Mouse (Mus musculus): ENCODE data around the gene Gmfg.
A peak's percentile ranks its signal among the peaks of the same experiment; 100 is the strongest.

Gene Gmfg

DNA sequence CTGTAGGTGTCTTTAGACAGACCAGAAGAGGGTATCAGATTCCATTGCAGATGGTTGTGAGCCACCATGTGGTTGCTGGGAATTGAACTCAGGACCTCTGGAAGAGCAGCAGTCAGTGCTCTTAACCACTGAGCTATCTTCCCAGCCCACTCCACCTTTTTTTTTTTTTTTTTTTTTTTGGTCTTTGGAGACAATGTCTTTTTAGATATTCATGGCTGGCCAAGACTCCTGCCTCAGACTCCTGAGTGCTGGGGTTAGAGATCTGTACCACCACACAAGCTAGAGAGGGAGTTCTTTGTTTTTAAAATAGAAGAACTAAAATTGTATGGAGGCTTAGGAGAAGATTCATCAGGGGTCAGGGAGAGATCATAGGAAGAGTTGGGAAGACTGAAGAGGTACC, 717 bp downstream of the Gmfg start:
- no peak for DNase-seq (ENCODE audit: low read depth, low spot score)

DNA sequence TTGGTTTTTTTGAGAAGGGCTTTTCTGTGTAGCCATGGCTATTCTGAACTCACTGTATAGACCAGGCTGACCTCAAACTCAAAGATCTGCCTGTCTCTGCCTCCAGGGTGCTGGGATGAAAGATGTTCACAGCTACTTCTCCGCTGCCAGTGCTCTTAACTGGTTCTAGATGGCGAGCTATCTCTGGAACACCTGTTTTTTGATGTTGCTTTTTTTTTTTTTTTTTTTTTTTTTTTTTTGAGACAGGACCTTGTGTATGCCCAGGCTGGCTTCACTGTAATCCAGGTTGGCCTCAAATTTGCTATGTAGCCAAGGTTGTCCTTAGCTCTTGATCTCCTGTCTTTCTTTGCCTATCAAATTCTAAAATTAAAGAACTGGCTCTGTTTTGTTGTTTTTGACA, 1.5 kb downstream of the Gmfg start:
- no peak for DNase-seq (ENCODE audit: low read depth, low spot score)

DNA sequence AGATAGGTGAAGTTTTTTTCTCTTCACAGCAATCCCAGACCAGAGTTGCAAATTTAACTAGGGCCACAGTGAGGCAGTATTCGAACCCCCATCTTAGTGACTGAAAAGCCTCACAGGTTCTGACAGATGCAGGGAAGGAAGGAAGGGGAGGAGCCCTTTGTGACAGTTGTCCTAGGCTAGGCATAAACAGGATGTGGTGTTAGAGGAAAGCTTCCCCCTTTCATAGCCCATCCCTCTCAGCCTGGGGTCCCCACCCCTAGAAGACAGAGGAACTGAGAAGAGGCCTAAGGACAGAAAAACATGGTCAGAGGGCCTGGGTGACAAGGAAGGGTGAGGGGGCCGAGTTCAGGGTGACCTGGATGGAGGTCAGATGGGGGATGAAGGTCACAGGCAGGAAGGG, 3.5 kb downstream of the Gmfg start:
- peak; percentile 86 for DNase-seq (ENCODE audit: low read depth, low spot score)

DNA sequence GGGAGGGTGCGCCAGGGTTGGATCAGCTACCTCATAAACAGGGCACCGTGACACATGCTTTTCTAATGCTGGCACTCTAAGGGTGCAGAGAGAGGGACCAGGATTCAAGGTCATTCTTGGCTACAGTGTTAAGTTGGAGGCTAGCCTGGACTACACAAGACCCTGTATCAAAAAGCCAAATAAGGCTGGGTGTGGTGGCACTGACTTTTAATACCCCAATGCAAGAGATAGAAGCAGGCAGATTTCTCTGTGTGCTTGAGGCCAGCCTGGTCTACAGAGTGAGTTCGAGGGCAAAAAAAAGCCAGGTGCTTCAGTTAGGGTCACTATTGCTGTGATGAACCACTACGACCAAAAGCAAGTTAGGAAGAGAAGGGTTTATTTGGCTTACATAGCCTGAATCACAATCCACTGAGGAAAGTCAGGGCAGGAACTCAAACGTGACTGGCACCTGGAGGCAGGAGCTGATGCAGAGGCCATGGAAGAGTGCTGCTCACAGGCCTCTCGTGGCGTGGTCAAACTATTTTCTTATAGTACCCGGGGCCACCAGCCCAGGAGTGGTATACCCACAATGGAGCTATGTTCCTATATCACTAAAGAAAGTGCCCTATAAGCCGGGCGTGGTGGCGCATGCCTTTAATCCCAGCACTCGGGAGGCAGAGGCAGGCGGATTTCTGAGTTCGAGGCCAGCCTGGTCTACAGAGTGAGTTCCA, 4.7 kb downstream of the Gmfg start:
- DNase-seq (ENCODE audit: low read depth, low spot score), result no peak

DNA sequence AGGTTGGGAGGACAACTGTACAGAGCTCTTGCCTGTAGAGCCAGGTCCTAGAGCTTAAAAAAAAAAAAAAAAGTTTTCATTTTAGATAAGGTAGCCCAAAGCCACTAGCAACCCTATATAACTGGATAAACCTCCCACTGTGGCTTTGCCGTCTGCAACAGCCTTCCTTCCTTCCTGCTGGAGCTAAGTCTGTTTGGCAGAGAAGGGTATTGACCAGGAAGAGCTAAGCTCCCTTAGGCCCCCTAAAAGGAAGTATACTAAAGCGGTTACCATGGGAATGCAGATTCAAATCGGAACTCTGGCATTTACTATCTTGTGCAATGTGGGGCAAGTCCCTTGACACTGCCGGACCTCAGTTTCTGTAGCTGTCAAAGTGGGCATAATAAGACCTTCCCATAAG, 5.4 kb downstream of the Gmfg start:
- DNase-seq (ENCODE audit: low read depth, low spot score), result no peak

DNA sequence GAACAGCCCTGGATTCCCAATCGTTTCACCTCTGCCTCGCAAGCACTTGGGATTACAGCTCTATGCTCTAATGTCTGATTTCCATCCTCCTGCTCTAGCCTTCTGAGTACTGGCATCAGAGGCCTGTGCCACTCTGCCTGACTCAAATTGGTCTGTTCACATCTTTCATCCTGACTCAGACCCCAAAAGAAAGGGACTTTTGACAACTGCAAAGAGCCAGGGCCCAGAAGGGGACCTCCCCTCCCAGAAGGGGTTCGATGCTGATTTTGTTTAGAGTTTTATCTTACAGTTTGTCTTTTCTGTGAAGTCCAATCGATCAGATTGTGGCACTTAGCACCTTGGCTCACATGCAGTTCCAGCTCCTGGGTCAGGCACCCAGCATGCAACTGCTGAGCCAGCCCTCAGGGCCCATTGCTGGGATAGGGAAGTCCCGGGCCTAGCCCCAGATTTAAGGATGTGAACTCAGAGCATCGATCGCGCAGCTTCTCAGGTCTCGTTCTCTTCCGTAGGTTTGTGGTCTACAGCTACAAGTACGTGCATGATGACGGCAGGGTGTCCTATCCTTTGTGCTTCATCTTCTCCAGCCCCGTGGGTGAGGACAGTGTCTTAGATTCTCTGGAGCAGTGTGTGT, 7.2 kb downstream of the Gmfg start:
- no peak for DNase-seq (ENCODE audit: low read depth, low spot score)

DNA sequence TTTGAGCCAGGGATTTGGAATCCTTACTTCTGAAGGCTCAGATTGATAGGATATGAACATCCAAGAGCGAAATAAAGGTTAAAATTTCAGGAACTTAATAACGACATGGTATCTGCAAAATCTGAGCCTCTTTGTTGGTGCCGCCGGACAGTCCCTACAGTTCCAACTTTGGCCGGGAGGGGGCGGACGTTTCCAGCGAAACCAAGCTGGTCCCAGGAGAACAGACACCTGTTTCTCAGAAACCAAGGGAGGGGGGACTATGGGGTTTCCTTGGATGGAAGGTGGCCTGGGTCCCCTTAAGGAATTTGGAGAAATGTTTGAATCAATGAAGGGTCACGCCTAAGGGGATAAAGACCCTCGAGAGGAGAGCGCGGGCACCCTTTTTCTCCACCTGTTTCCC, 9.2 kb downstream of the Gmfg start:
- peak; percentile 71 for DNase-seq (ENCODE audit: low read depth, low spot score)

DNA sequence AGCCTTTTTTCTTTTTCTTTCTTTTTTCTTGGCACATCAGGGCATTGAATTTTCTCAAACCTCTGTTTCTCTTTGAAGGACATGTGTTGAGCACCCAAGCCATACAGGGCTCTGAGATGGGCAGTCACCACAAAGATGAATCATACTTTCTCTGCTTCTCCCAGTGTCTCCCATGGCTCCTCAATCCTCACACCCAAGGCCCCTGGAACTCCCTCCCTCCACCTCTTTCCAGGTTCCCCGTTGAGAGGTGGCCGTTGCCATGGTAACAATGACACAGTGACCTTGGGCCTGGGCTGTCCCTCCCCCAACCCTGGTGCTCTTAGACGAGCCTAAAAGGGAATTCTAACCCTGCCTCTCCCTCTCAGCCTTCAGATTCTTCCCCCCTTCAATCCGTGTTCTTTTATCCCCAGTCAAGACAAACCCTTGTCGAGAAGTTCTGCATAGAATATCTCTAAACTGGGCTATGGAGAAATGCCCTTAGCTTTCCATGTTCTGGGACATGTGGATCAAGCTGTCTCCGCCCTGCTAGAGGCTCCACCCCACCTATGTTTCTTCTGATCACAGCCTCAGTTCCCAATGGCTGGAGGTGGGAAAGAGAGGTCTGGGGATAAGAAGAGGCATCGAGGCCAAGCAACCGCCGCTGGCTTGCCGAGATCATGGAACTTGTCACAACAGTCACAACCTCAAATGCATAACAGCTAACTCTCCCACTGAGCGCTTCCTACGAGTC, 10.0 kb downstream of the Gmfg start:
- peak; percentile 95 for DNase-seq (ENCODE audit: low read depth, low spot score)

DNA sequence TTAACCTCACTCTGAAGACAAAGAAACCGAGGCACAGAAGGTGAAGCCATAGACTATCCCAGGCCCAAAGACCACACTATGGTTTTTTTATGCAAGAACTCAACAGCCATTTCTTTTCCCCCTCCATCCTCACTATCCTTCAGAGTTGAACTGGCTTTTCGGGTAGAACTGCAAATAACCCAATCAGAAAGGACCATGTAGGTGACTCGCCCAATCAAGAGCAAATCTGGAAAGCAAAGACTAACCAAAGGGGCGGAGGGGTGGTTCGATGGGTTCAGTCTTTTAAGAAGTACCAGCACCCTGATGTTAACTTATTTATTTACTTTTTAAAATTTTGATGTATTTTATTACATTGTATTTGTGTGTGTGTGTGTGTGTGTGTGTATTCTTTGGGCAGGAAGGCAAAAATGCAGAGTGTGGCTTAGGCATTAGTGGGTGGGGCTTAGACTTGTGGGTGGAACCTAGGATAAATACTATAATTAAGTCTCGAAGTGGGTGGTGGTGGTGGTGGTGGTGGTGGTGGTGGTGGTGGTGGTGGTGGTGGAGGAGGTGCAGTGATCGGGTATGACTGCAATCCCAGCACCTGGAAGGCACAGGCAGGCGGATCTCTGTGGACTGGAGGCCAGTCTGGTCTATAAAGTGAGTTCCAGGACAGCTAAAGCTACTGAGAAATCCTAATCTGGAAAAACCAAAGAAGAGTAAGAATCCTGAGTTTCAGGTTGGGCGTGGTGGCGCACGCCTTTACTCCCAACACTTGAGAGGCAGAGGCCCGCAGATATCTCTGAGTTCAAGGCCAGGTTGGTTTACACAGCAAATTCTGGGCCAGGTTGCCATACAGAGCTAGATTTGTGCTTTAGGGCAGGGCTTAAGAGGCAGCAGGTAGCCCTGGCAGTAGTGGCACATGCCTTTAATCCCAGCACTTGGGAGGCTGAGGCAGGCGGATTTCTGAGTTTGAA, 10.9 kb downstream of the Gmfg start:
- DNase-seq (ENCODE audit: low read depth, low spot score), result peak; percentile 95

DNA sequence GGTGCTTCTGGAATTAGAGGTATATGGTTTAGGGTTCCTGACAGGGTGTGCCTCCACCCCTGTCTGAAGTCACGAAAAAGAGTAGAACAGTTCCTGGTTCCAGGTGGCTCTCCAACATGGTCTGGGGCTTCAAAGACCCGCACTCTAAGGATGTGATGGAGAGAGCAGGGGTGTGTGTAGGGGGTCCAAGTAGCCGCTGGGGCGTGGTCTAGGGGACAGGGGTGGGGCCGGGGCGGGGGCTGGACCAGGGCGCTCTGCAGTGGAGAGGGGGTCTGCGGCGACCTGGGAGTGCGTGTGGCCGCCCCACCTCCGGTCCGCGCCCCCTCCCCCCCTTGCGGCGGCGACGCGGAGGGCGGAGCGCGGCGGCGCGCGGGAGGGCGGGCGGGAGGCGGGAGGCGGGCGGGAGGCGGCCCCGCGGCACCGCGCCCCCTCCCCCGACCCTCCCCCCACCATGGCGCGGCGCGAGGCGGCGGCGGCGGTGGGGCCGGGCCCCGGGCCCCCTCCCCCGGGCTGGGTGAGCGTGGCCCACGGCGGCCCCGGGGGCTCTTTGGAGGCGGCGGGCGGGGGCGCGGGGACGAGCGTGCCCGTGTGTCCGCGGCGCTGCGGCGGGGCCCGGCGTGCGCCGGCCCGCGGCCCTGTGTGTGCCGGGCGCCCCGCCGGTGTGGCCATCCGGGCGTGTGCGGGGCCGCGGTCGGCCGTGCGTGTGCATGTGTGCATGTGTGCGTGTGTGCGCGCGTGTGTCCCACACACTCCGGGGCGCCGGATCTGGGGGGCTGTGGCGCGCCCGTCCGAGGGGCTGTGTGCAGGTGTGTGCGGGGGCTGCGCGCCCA, 14.5 kb downstream of the Gmfg start, which contains the start of gene Lrfn1:
Gene Lrfn1 (plus strand): TSS at position 450 of the 830 bp plus-strand sequence.
- DNase-seq (ENCODE audit: low read depth, low spot score), result peak; percentile 59

DNA sequence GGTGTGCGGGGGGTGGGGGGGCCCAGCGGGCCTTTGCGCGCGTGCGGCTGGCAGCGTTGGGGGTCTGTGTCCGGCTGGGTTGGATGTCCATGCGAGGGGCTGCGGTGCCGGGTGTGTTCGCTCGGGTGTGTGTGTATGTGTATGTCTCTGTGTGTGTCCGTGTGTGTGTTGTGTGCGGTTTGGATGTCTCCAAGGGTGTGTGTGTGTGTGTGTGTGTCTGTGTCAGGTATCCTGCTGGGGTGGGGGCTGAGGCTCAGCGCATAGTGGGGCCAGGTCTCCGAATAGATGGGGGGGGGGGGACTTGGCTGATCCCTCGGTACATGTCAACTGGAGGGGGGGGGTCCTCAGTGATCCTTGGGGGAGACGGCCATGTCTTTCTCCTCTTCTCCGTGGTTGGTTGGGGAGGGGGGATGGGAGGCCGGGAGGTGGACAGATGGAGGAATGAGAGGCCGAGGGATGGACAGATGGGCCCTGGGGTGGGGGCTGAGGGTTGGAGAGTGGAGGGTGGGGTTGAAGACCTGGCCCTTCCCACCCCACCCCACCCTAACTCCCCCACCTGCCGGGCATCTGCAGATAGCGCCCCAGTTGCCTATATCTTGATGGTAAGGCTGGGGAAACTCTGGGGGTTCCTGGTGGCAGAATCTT, 15.2 kb downstream of the Gmfg start:
- no peak for DNase-seq (ENCODE audit: low read depth, low spot score)

DNA sequence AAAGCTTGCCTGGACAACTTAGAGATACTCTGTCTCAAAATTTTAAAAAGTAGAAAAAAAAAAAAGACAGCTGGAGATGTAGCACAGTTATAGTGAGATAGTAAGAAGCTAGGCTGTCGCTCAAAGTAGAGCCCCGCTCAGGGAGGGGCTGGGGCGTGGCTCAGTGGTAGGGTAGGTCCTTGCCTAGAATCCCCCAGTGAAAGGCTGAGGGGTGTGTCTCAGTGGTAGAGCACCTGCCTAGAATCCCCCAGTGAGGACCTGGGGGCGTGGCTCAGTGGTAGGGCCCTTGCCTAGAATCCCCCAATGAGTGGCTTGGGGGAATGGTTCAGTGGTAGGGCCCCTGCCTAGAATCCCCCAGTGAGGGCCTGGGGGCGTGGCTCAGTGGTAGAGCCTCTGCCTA, 23.1 kb downstream of the Gmfg start:
- peak; percentile 72 for DNase-seq (ENCODE audit: low read depth, low spot score)

DNA sequence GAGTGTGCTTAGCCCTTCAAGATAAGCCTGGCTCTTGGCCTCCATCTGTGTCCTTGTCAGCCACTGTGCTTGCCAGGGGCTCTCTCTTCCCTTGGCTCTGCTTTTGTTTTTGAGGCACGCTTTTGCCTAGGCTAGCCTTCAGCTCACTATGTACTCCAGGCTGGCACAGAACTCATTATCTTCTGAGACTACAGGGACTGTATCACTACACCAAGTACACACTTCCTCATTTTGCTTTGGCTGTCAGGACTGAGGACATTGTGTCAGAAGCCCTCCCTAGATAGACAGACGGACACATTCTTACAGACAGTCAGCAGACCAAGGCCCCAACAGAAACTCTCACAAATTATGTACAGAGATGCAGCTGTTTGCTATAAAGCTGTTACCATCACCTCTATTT, 25.5 kb downstream of the Gmfg start:
- no peak for DNase-seq (ENCODE audit: low read depth, low spot score)

DNA sequence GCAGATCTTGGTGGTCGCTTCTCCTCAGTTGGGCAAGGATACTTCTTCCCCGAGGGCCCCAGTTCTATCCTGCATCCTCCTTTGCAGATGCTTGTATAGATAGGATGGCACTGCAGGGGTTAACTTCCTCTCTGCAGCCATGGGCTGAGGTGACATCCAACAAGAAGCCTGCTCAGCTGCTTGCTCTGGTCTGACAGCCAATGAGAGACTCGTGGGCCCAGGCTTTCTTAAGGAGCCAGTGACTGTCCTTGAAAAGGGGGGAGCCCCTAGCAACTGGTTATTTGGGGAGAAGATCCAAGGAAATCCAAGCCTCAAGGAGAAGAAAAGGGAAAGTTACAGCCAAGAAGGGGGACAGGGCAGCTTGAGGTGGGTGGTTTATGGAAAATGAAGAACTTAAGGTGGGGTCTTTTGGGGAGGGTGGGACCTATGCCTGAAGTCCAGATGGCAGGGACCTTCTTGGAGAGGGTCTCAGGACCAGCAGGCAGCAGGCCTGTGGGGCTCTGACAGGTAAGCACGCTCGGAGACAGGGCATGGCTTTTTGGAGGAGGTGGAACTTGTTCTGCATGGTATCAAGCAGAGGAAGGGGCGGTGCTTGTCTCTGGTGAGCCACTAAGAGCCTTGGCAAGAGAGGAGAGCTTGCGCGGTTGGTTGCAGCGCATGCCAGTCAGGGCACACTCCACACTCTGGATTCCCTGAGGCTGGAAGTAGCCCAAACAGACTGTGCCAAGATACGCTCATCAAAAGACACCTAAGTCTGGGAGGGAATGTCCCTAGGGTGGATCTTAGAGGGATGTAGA, 27.4 kb downstream of the Gmfg start:
- DNase-seq (ENCODE audit: low read depth, low spot score), result peak; percentile 93

DNA sequence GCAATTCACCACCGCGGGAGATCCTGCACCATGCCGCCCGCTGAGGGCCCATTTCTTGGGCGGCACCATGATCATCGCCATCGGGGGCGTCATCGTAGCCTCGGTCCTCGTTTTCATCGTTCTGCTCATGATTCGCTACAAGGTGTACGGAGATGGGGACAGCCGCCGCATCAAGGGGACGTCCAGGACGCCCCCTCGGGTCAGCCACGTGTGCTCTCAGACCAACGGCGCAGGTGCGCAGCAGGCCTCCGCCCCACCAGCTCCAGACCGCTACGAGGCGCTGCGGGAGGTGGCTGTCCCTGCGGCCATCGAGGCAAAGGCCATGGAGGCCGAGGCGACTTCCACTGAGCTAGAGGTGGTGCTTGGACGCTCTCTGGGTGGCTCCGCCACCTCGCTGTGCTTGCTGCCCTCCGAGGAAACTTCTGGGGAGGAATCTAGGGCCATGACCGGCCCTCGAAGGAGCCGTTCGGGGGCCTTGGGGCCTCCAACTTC, 29.5 kb downstream of the Gmfg start:
- DNase-seq (ENCODE audit: low read depth, low spot score), result no peak

DNA sequence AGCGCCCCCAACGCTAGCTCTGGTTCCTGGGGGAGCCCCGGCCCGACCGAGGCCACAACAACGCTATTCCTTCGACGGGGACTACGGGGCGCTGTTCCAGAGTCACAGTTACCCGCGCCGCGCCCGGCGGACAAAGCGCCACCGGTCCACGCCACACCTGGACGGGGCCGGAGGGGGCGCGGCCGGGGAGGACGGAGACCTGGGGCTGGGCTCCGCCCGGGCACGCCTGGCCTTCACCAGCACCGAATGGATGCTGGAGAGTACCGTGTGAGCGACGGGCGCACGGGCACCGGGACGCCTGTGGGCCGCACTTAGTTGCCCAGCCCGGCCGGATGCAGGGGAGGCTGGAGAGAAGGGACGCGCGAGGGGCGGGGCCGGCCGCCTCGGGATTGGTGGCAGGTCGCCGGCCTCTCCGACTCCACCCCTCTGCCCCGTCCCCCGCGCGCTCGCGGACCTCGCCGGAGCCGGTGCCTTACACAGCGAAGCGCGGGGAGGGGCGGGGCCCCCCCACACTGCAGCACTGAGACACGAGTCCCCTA, 30.0 kb downstream of the Gmfg start:
- peak; percentile 59 for DNase-seq (ENCODE audit: low read depth, low spot score)

DNA sequence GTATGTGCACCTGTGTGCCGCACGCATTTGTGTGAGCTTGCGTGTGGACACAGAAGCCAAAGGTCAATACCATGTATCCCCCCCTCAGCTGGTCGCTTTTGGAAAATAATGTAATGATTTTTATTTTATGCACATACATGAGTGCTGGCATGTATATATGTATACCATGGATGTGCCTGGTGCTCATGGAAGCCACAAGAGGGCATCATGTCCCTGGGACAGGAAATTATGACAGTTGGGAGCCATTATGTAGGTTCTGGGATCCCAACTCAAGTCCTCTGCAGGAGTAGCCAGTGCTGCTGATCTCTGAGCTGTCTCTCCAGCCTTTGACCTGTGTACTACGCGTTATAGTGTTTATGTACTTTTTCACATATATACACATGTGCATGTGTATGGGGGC, 38.9 kb downstream of the Gmfg start:
- no peak for DNase-seq (ENCODE audit: low read depth, low spot score)

DNA sequence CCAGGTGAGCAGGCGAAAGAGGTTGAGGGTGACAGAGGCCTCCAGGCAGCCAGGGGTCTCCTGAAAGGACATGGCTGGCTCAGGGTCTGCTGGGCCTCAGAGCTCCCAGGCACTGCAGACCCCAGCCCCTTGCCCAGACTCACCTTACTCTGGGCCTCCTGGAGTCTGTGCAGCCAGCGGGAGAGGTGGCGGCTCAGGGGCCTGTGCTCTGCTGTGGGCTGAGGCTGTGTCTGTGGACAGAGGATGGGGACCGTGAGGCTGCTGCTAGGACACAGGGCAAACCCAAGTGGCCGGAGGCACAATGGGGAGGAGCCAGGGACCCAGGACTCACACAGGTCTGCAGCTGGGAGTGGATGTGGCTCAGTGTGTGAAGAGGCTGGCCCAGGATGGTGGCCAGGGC, 40.1 kb downstream of the Gmfg start:
- DNase-seq (ENCODE audit: low read depth, low spot score), result no peak

DNA sequence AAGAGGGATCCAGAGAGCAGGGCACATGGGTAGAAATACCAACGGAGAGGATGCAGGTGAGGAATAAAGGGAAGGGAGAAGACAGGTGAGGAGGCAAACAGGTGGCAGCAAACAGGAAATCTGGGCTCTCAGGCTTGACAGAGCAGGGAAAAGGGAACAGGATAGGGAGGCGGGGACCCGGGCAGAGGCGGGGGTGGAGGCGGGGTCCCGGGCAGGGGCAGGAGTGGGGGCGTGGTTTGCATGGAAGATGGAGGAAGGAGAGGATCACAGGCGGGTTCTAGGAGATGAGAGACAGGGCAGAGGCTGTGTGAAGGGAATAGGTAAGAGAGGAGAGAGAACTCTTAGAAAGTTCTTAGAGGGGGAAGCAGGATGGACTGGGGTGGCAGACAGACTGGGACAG, 41.6 kb downstream of the Gmfg start:
- peak; percentile 70 for DNase-seq (ENCODE audit: low read depth, low spot score)
